Mouse (Mus musculus) erythroblast, embryonic 14.5 days (primary cell): ENCODE measurements at regions not wholly inside any gene's neighbourhood (a gene's known extent, or its start where the extent isn't known, plus 50 kb on each side); places are given as distances from the start of the nearest gene placed in this dataset.

Source experiments
- H3K27me3 ChIP-seq: 2 replicates; pipeline ENCODE4 v1.6.1; 2012; ENCODE audit warnings: inconsistent platforms; ENCODE audit not compliant: control insufficient read depth
- H3K36me3 ChIP-seq: 2 replicates; pipeline ENCODE4 v1.6.1; 2012; ENCODE audit warnings: mild to moderate bottlenecking, inconsistent platforms; ENCODE audit not compliant: control insufficient read depth
- H3K4me1 ChIP-seq: 2 replicates; pipeline ENCODE4 v1.6.1; 2012; ENCODE audit warnings: inconsistent platforms; ENCODE audit not compliant: control insufficient read depth
- H3K4me3 ChIP-seq: replicated peaks from 2 replicates; pipeline ENCODE3; 2012; ENCODE audit warnings: moderate library complexity, mild to moderate bottlenecking, inconsistent platforms
- H3K9me3 ChIP-seq: 2 replicates; pipeline ENCODE4 v1.6.1; 2012; ENCODE audit warnings: low read length, inconsistent platforms, mixed read lengths; ENCODE audit not compliant: control insufficient read depth
- GATA1 ChIP-seq: IDR thresholded peaks from 2 replicates; pipeline ENCODE4 v1.6.1; 2012; ENCODE audit warnings: low read length, inconsistent platforms, mixed read lengths
- TAL1 ChIP-seq: IDR thresholded peaks from 3 replicates; pipeline ENCODE4 v1.6.1; 2012; ENCODE audit warnings: low read length, inconsistent platforms, mixed read lengths

- Histone ChIP-seq H3K4me3 (no peak overlapping the region), H3K36me3 (no peaks in the 10 kb centered on the region), H3K27me3 (no peaks in the 10 kb centered on the region), H3K4me1 (no peaks in the 10 kb centered on the region), H3K9me3 (no peaks in the 10 kb centered on the region; the same call in 1 of the 2 replicates)
- no peak for TF ChIP-seq GATA1
- no peak for TF ChIP-seq TAL1
Measured at GRCm38 (mm10) chr8:92258258-92258657, 99.2 kb upstream of the Irx5 start.

- no peak for TF ChIP-seq GATA1
- TF ChIP-seq TAL1, result no peak
Measured at GRCm38 (mm10) chr8:92252597-92253375, 104.6 kb upstream of the Irx5 start.

GRCm38 (mm10) chr8:92246301-92246700, 111.1 kb upstream of the Irx5 start:
- no peaks in the 10 kb centered on the region for H3K9me3 ChIP-seq
- no peaks in the 10 kb centered on the region for H3K36me3 ChIP-seq
- no peak for TF ChIP-seq TAL1
- H3K27me3 ChIP-seq, result no peaks in the 10 kb centered on the region
- no peaks in the 10 kb centered on the region for H3K4me1 ChIP-seq
- no peak overlapping the region for H3K4me3 ChIP-seq

More at GRCm38 (mm10) chr8:92252597-92253375, 104.6 kb upstream of the Irx5 start:
- no peaks in the 10 kb centered on the region for H3K4me1 ChIP-seq
- no peaks in the 10 kb centered on the region; the same call in 1 of the 2 replicates for H3K9me3 ChIP-seq
- no peaks in the 10 kb centered on the region for H3K27me3 ChIP-seq
- no peaks in the 10 kb centered on the region for H3K36me3 ChIP-seq
- H3K4me3 ChIP-seq, result no peak overlapping the region

- no peak overlapping the region for H3K4me3 ChIP-seq
- no peaks in the 10 kb centered on the region for H3K9me3 ChIP-seq
- no peaks in the 10 kb centered on the region for H3K27me3 ChIP-seq
- H3K4me1 ChIP-seq, result no peaks in the 10 kb centered on the region
- TF ChIP-seq GATA1, result no peak
- TF ChIP-seq TAL1, result no peak
- no peaks in the 10 kb centered on the region for H3K36me3 ChIP-seq
Measured at GRCm38 (mm10) chr8:92240686-92241275, 116.6 kb upstream of the Irx5 start.

- Histone ChIP-seq H3K27me3 (no peaks in the 10 kb centered on the region), H3K4me1 (no peaks in the 10 kb centered on the region), H3K4me3 (no peak overlapping the region), H3K9me3 (no peaks in the 10 kb centered on the region), H3K36me3 (no peaks in the 10 kb centered on the region)
- TF ChIP-seq TAL1, result no peak
- no peak for TF ChIP-seq GATA1
Measured at GRCm38 (mm10) chr8:92231326-92232225, 125.8 kb upstream of the Irx5 start.

GRCm38 (mm10) chr8:92229526-92229925, 127.9 kb upstream of the Irx5 start:
- no peaks in the 10 kb centered on the region for H3K27me3 ChIP-seq
- H3K4me3 ChIP-seq, result no peak overlapping the region
- H3K9me3 ChIP-seq, result no peaks in the 10 kb centered on the region
- H3K36me3 ChIP-seq, result no peaks in the 10 kb centered on the region
- TF ChIP-seq GATA1 (no peak), TAL1 (no peak)
- no peaks in the 10 kb centered on the region for H3K4me1 ChIP-seq

GRCm38 (mm10) chr8:92224929-92225328, 132.5 kb upstream of the Irx5 start:
- no peaks in the 10 kb centered on the region for H3K4me1 ChIP-seq
- no peaks in the 10 kb centered on the region for H3K9me3 ChIP-seq
- no peak overlapping the region for H3K4me3 ChIP-seq
- TF ChIP-seq GATA1, result no peak
- no peaks in the 10 kb centered on the region for H3K36me3 ChIP-seq
- no peaks in the 10 kb centered on the region for H3K27me3 ChIP-seq

GRCm38 (mm10) chr8:92222992-92223391, 134.4 kb upstream of the Irx5 start:
- Histone ChIP-seq H3K4me1 (no peaks in the 10 kb centered on the region), H3K36me3 (no peaks in the 10 kb centered on the region), H3K9me3 (no peaks in the 10 kb centered on the region), H3K27me3 (no peaks in the 10 kb centered on the region), H3K4me3 (no peak overlapping the region)
- TF ChIP-seq GATA1 (no peak), TAL1 (no peak)

GRCm38 (mm10) chr8:92219181-92219890, 138.1 kb upstream of the Irx5 start:
- Histone ChIP-seq H3K36me3 (no peaks in the 10 kb centered on the region), H3K4me3 (no peak overlapping the region), H3K9me3 (no peaks in the 10 kb centered on the region), H3K4me1 (no peaks in the 10 kb centered on the region), H3K27me3 (no peaks in the 10 kb centered on the region)
- TF ChIP-seq GATA1, result no peak
- no peak for TF ChIP-seq TAL1
